Mouse (Mus musculus): ENCODE results near the gene Actr1a.

Gene Actr1a

DNA sequence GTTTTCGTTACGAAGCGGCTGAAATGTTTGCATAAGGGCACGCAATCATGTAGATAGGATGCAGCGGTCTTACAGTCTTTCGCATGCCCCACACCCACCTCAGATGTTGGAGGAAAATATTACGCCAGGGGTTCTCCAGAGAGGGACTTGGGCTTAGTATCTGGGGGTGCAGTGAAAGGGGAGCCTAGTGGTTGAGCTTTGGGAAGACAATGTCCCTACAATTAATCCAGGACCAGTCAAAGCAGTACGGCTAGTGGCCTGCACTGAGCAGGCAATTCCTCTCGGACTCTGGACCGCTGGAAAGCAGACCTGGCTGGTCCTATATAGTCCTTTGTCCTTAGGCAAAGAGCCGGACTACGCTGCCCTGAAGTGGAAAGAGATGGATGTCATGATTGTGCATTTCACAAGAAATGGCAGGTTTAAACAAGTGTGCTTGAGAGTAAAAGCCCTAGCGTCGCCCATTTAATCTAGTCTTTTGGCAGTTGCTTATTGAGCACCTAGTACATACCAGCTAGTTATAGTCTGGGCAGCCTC is 68.0 kb downstream of the Actr1a start:
- DNase-seq (ENCODE audit: low spot score), result no peak

Data from retina, embryonic 14.5 days (tissue).